27 mouse cellular contexts compared by ENCODE assay signal in the genomic region with DNA sequence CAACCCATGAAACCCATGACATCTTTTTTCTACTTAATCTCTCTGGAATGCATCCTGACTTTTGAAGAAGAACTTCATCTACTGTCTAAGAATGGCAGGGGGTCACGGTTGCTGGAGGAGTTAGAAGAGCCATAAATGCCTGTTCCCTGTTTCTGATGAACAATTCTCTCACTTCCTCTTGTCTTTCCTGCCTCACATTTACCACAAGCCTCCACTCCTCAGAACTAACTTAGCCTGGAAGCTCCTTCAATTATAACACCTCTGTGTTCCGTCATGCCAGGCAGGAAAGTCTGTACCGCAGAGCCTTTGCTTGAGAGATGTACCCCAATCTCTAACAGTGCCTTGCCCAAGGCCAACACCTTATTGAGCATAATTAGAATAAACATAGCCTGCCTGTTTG. TPM values are rescaled to one million over a fixed set of nuclear protein-coding genes. Genes with fewer than 3 reads are reported as not detected.
"Had no signal": no experiment of that assay in that cellular context is flagged by ENCODE, and none has a peak within 500 bp of the region (broad histone marks: within the 10 kb centered on the region; RNA-seq: fewer than 3 reads in every experiment).

No protein-coding gene starts in this region.

- ATAC-seq: liver, embryonic 12.5 days; liver, postnatal 0 days; lung, postnatal 0 days; midbrain, embryonic 13.5 days; midbrain, embryonic 15.5 days; midbrain, embryonic 16.5 days had no signal

- DNase-seq: left cerebral cortex, postnatal 4 days; liver; liver, embryonic 13.5 days; liver, postnatal 0 days; lung, adult 18-20 months; lung, adult 2 months; lung, embryonic 14.5 days; lung, postnatal 10 days; lung, postnatal 14 days; lung, postnatal 36 days; lung, postnatal 4 days; midbrain, embryonic 14.5 days had no signal

RNA-seq across cellular contexts. Expression of a gene that starts 19.0 kb away (rescaled TPM):
- total RNA-seq: left cerebral cortex, adult 18-20 months; left cerebral cortex, adult 2 months; left cerebral cortex, adult 8-10 months; left cerebral cortex, postnatal 10 days; left cerebral cortex, postnatal 14 days; left cerebral cortex, postnatal 25 days; left cerebral cortex, postnatal 36 days; left cerebral cortex, postnatal 4 days; liver, adult 2 months; midbrain, postnatal 0 days; monocyte, adult 5-6 weeks had no signal

RNA-seq across cellular contexts. Expression of a gene that starts 27.4 kb away (rescaled TPM):
- total RNA-seq: left cerebral cortex, adult 18-20 months; left cerebral cortex, adult 2 months; left cerebral cortex, postnatal 10 days; left cerebral cortex, postnatal 25 days; left cerebral cortex, postnatal 36 days; liver, adult 2 months; monocyte, adult 5-6 weeks had no signal
